Comparison of ENCODE assay signal across 20 mouse cellular contexts in genomic region chr3:132776686-132777085, GRCm38 (mm10).
DNase-seq lines count a peak whose midpoint lies in the region; ATAC-seq lines count a peak whose summit lies in the region.
"Had no signal": no experiment of that assay in that cellular context is flagged by ENCODE, and none has a peak within 500 bp of the region (broad histone marks: within the 10 kb centered on the region; RNA-seq: fewer than 3 reads in every experiment).

No protein-coding gene starts in this region.

- H3K4me2 ChIP-seq in embryonic facial prominence, embryonic 14.5 days (ENCODE audit: low read depth, low read length) = no peak overlapping the region
- no peak overlapping the region for H3K4me2 ChIP-seq in lung, embryonic 16.5 days (ENCODE audit: low read depth, low read length)
- H3K4me2 ChIP-seq: embryonic facial prominence, embryonic 12.5 days; embryonic facial prominence, embryonic 15.5 days; forebrain, embryonic 12.5 days had no signal

- H3K27me3 ChIP-seq in embryonic facial prominence, embryonic 14.5 days (replicated peaks; ENCODE audit: control insufficient read depth, insufficient read depth, low read length) = no peaks in the 10 kb centered on the region
- no peaks in the 10 kb centered on the region for H3K27me3 ChIP-seq in embryonic facial prominence, embryonic 10.5 days (replicated peaks; ENCODE audit: low read depth, poor library complexity, severe bottlenecking)
- H3K27me3 ChIP-seq in lung, embryonic 16.5 days (ENCODE audit: control insufficient read depth, insufficient read depth, low read depth, low read length) = no peaks in the 10 kb centered on the region
- H3K27me3 ChIP-seq: embryonic facial prominence, embryonic 12.5 days; embryonic facial prominence, embryonic 15.5 days; forebrain, embryonic 12.5 days had no signal

- no peaks in the 10 kb centered on the region for H3K4me1 ChIP-seq in embryonic facial prominence, embryonic 14.5 days (ENCODE audit: control insufficient read depth, insufficient read depth, low read length)
- no peaks in the 10 kb centered on the region for H3K4me1 ChIP-seq in embryonic facial prominence, embryonic 10.5 days
- H3K4me1 ChIP-seq in lung, embryonic 16.5 days (replicated peaks; ENCODE audit: control insufficient read depth, insufficient read depth, low read length) = no peaks in the 10 kb centered on the region; the same call in 1 of the 2 replicates
- H3K4me1 ChIP-seq: embryonic facial prominence, embryonic 15.5 days had no signal

- peak; percentile 13 for DNase-seq in embryonic facial prominence, embryonic 14.5 days (ENCODE audit: low spot score)
- DNase-seq in embryonic facial prominence, embryonic 10.5 days (ENCODE audit: low spot score) = no peak
- DNase-seq in lung, postnatal 10 days = no peak
- DNase-seq: adrenal gland, postnatal 10 days; adrenal gland, postnatal 25 days; cerebellum, adult 11 months; cerebellum, adult 18-20 months; cerebellum, adult 8-10 months; cerebellum, adult 9-11 months; cerebellum, postnatal 14 days; cerebellum, postnatal 36 days; embryo, embryonic 11 days had no signal

- no peak overlapping the region for H3K9ac ChIP-seq in embryonic facial prominence, embryonic 14.5 days (ENCODE audit: low read depth, low read length)
- no peak overlapping the region for H3K9ac ChIP-seq in lung, embryonic 16.5 days (ENCODE audit: low read length)
- H3K9ac ChIP-seq: embryonic facial prominence, embryonic 12.5 days; embryonic facial prominence, embryonic 15.5 days; forebrain, embryonic 12.5 days had no signal

- no peaks in the 10 kb centered on the region for H3K9me3 ChIP-seq in embryonic facial prominence, embryonic 14.5 days (ENCODE audit: control insufficient read depth, low read length)
- no peaks in the 10 kb centered on the region for H3K9me3 ChIP-seq in embryonic facial prominence, embryonic 10.5 days
- H3K9me3 ChIP-seq in lung, embryonic 16.5 days (ENCODE audit: control insufficient read depth, low read length) = no peaks in the 10 kb centered on the region
- H3K9me3 ChIP-seq: embryonic facial prominence, embryonic 12.5 days; embryonic facial prominence, embryonic 15.5 days; forebrain, embryonic 10.5 days; forebrain, embryonic 12.5 days had no signal

- no peak overlapping the region for H3K4me3 ChIP-seq in embryonic facial prominence, embryonic 14.5 days (ENCODE audit: low read depth, low read length)
- no peak overlapping the region for H3K4me3 ChIP-seq in embryonic facial prominence, embryonic 10.5 days
- no peak overlapping the region for H3K4me3 ChIP-seq in lung, embryonic 16.5 days (ENCODE audit: low read length)
- H3K4me3 ChIP-seq: embryonic facial prominence, embryonic 12.5 days; embryonic facial prominence, embryonic 15.5 days; erythroblast, embryonic 14.5 days; forebrain, embryonic 10.5 days; forebrain, embryonic 12.5 days had no signal

- 0 out of 2 replicates have a peak, but pooled peaks cover 11% of the 10 kb centered on the region for H3K36me3 ChIP-seq in embryonic facial prominence, embryonic 14.5 days (ENCODE audit: control insufficient read depth, insufficient read depth, low read length)
- H3K36me3 ChIP-seq in embryonic facial prominence, embryonic 10.5 days (replicated peaks) = no peaks in the 10 kb centered on the region
- 0 out of 2 replicates have a peak, but pooled peaks cover 3% of the 10 kb centered on the region for H3K36me3 ChIP-seq in lung, embryonic 16.5 days (ENCODE audit: control insufficient read depth, insufficient read depth, low read length)
- H3K36me3 ChIP-seq: embryonic facial prominence, embryonic 12.5 days; embryonic facial prominence, embryonic 15.5 days; forebrain, embryonic 12.5 days had no signal

- no peak for ATAC-seq in embryonic facial prominence, embryonic 14.5 days (ENCODE audit: low read depth)
- ATAC-seq in lung, embryonic 16.5 days (ENCODE audit: low read depth) = peak; percentile 72
- ATAC-seq: forebrain, embryonic 14.5 days; forebrain, embryonic 16.5 days had no signal

- WGBS in embryonic facial prominence, embryonic 14.5 days = 89% methylated on average over 7 of the region's 7 CpGs
- WGBS in embryonic facial prominence, embryonic 10.5 days = 91% methylated on average over 7 of the region's 7 CpGs
- 64% methylated on average over 7 of the region's 7 CpGs for WGBS in lung, embryonic 16.5 days

- H3K27ac ChIP-seq in embryonic facial prominence, embryonic 14.5 days (replicated peaks; ENCODE audit: low read depth, low read length) = no peak overlapping the region
- no peak overlapping the region for H3K27ac ChIP-seq in embryonic facial prominence, embryonic 10.5 days (replicated peaks)
- no peak overlapping the region for H3K27ac ChIP-seq in lung, embryonic 16.5 days (ENCODE audit: low read length)
- H3K27ac ChIP-seq: embryonic facial prominence, embryonic 12.5 days; embryonic facial prominence, embryonic 15.5 days; forebrain, embryonic 10.5 days; forebrain, embryonic 12.5 days had no signal
